Mouse (Mus musculus): Measurements from ENCODE around the gene Scgb2b15. TPM values are rescaled to one million over a fixed set of nuclear protein-coding genes. Genes with fewer than 3 reads are reported as not detected.
"Not testable (repeated sequence)": the region's sequence is repeated elsewhere in the genome, so short reads cannot be mapped to it uniquely, and the experiment has no call there.

The Scgb2b15 gene
- not detected in 2 replicates for polyA plus RNA-seq (2014; fragmentation: Nextera tagmentation; extraction: Ambion mirVana)

DNA sequence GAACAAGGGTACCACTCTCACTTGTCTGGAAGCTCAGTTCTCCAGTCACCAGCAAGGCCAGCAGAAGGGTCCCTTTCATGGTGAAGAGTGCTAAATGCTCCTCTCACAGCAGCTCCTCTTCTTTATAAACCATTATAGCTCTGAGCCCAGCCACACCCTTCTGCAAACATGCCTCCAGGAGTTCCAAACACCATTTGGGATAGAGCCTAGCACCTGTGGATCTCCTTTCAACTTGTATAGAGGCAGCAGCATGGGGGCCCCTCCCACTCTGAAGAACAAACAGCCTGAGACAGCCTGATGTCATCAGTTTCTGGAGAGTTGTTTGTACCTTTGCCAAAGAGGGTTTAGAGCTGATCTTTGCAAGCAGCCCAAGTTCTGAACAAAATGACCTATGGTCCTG lies at the start of gene Scgb2b15:
Scgb2b15 (minus strand) TSS at position 101 of the 400 bp plus-strand sequence.
- not testable (repeated sequence) for H3K36me3 ChIP-seq (ENCODE audit: control insufficient read depth, insufficient read depth, low read length); H3K4me3 ChIP-seq (ENCODE audit: control insufficient read depth in 1 of 2, insufficient read depth in 1 of 2, low read depth in 1 of 2, low read length in 2 of 2); H3K27ac ChIP-seq (replicated peaks in 1 of 2; ENCODE audit: control insufficient read depth in 1 of 2, insufficient read depth in 1 of 2, low read depth in 2 of 2, low read length in 2 of 2); ATAC-seq (ENCODE audit: insufficient number of reproducible peaks, insufficient read depth, low FRiP score, low read depth); H3K9ac ChIP-seq (ENCODE audit: low read length); H3K4me2 ChIP-seq (ENCODE audit: low read length); H3K9me3 ChIP-seq (ENCODE audit: control insufficient read depth, low read length); H3K4me1 ChIP-seq (ENCODE audit: control insufficient read depth in 2 of 2, insufficient read depth in 2 of 2, low read length in 2 of 2); H3K27me3 ChIP-seq (ENCODE audit: control insufficient read depth, insufficient read depth, low read length)

DNA sequence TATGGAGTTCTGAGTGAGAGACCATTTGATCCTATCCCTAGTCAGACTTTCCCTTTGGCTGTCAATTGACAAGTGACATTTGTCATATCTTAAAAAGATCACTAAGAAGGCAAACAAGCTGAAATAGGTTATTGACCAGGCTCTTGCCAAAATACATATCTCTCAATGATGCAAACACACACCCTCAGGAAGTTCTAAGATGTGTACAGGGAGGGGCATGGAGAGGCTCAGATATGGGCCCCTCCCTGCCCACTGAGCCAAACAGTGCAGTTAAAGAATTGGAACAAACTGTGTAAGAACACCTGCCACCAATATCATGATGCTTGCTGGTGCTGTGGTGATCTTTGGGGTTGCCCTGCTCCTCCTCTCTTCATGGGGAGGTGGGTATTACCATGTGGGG lies 6.8 kb upstream of the Scgb2b15 start, which contains the start of gene Scgb1b15:
Scgb1b15 (plus strand) TSS at position 301 of the 400 bp plus-strand sequence.
- not testable (repeated sequence) for ATAC-seq (ENCODE audit: insufficient number of reproducible peaks, insufficient read depth, low FRiP score, low read depth)

More for the DNA sequence above, 6.8 kb upstream of the Scgb2b15 start, which contains the start of gene Scgb1b15:
- not testable (repeated sequence) for H3K36me3 ChIP-seq (ENCODE audit: control insufficient read depth, insufficient read depth, low read length); H3K27me3 ChIP-seq (ENCODE audit: control insufficient read depth, insufficient read depth, low read length); H3K9me3 ChIP-seq (ENCODE audit: control insufficient read depth, low read length); H3K4me3 ChIP-seq (ENCODE audit: control insufficient read depth in 1 of 2, insufficient read depth in 1 of 2, low read depth in 1 of 2, low read length in 2 of 2); H3K9ac ChIP-seq (ENCODE audit: low read length); H3K4me1 ChIP-seq (ENCODE audit: control insufficient read depth in 2 of 2, insufficient read depth in 2 of 2, low read length in 2 of 2); H3K4me2 ChIP-seq (ENCODE audit: low read length); H3K27ac ChIP-seq (replicated peaks in 1 of 2; ENCODE audit: control insufficient read depth in 1 of 2, insufficient read depth in 1 of 2, low read depth in 2 of 2, low read length in 2 of 2)

Other genes with a start within 250 kb of the Scgb2b15 start
- gene Scgb1b15, start 6.9 kb upstream of the Scgb2b15 start, polyA plus RNA-seq (2014; fragmentation: Nextera tagmentation; extraction: Ambion mirVana) = not detected in 2 replicates
- gene Scgb2b17, start 226.9 kb upstream of the Scgb2b15 start, polyA plus RNA-seq (2014; fragmentation: Nextera tagmentation; extraction: Ambion mirVana) = not detected in 2 replicates
- gene Scgb1b17, start 233.8 kb upstream of the Scgb2b15 start, polyA plus RNA-seq (2014; fragmentation: Nextera tagmentation; extraction: Ambion mirVana) = not detected in 2 replicates